Mouse (Mus musculus) E14TG2a.4 (cell line): ENCODE measurements around the gene Intu.

ENCODE experiments used
- CTCF ChIP-seq: conservative IDR thresholded peaks from 2 replicates; pipeline ENCODE4 v1.5.1; 2014; ENCODE audit warnings: low read length
- NANOG ChIP-seq: IDR thresholded peaks from 2 replicates; pipeline ENCODE4 v1.6.1; 2014; ENCODE audit warnings: borderline replicate concordance, low read length, mixed read lengths
- POU5F1 ChIP-seq: IDR thresholded peaks from 2 replicates; pipeline ENCODE4 v1.6.1; 2014; ENCODE audit warnings: low read length, borderline replicate concordance

DNA sequence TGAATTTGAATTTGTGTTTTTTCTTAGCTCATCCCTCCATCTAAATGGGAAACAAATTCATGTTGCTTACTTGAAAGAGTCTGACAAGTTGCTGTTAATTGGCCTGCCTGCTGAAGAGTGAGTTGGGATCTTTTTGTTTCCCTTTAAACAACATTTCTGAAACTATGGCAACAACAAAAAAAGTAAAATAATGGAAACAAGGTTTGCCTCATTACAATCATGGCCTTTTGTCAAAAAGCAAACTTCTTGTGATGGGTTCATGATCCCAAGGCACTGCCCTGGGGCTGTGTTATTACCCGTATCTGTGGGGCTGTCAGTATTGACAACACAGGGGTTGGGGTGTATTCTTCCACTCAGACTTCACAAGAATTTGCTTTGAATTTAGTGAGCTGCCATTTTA is 147.8 kb downstream of the Intu start:
- no peak for TF ChIP-seq CTCF
- TF ChIP-seq NANOG: no peak
- no peak for TF ChIP-seq POU5F1
